Mouse (Mus musculus) 416B (cell line): ENCODE results near the gene Aagab.
A peak's percentile ranks its signal among the peaks of the same experiment; 100 is the strongest.

Experiments
- DNase-seq: peaks from one replicate; pipeline ENCODE4 v3.0.0; 2011; ENCODE audit warnings: low read depth

Gene Aagab

GRCm38 (mm10) chr9:63647581-63648519 lies 45.4 kb downstream of the Aagab start:
- DNase-seq: no peak

GRCm38 (mm10) chr9:63648520-63648918 lies 46.1 kb downstream of the Aagab start:
- DNase-seq: no peak

- peak; percentile 64 for DNase-seq
Measured at GRCm38 (mm10) chr9:63649841-63650545, 47.5 kb downstream of the Aagab start.

- DNase-seq: no peak
Measured at GRCm38 (mm10) chr9:63650905-63651304, 48.4 kb downstream of the Aagab start.

- no peak for DNase-seq
Measured at GRCm38 (mm10) chr9:63651594-63651993, 49.1 kb downstream of the Aagab start.

- DNase-seq: no peak
Measured at GRCm38 (mm10) chr9:63653666-63654065, 51.2 kb downstream of the Aagab start.

GRCm38 (mm10) chr9:63654575-63654974 lies 52.1 kb downstream of the Aagab start:
- no peak for DNase-seq

GRCm38 (mm10) chr9:63655092-63655491 lies 52.6 kb downstream of the Aagab start:
- no peak for DNase-seq

GRCm38 (mm10) chr9:63657167-63657566 lies 54.7 kb downstream of the Aagab start:
- DNase-seq: no peak

- DNase-seq: no peak
Measured at GRCm38 (mm10) chr9:63658436-63658835, 56.0 kb downstream of the Aagab start.

GRCm38 (mm10) chr9:63658970-63659371 lies 56.5 kb downstream of the Aagab start:
- no peak for DNase-seq

GRCm38 (mm10) chr9:63660061-63660460 lies 57.6 kb downstream of the Aagab start:
- no peak for DNase-seq

- DNase-seq: no peak
Measured at GRCm38 (mm10) chr9:63660691-63661090, 58.2 kb downstream of the Aagab start.

- no peak for DNase-seq
Measured at GRCm38 (mm10) chr9:63662759-63663158, 60.3 kb downstream of the Aagab start.

- no peak for DNase-seq
Measured at GRCm38 (mm10) chr9:63663222-63663621, 60.8 kb downstream of the Aagab start.

GRCm38 (mm10) chr9:63664300-63664745 lies 61.9 kb downstream of the Aagab start:
- DNase-seq: peak; percentile 30

- no peak for DNase-seq
Measured at GRCm38 (mm10) chr9:63664792-63665646, 62.6 kb downstream of the Aagab start.

GRCm38 (mm10) chr9:63666612-63667372 lies 64.3 kb downstream of the Aagab start:
- DNase-seq: no peak

- no peak for DNase-seq
Measured at GRCm38 (mm10) chr9:63667373-63667724, 64.9 kb downstream of the Aagab start.

- no peak for DNase-seq
Measured at GRCm38 (mm10) chr9:63668621-63669020, 66.2 kb downstream of the Aagab start.

- DNase-seq: no peak
Measured at GRCm38 (mm10) chr9:63669816-63670215, 67.4 kb downstream of the Aagab start.
